Mouse (Mus musculus) kidney, postnatal 10 days (tissue): ENCODE measurements around the gene Poc1a.

Source experiments
- DNase-seq: peaks from one replicate; pipeline ENCODE4 v3.0.0; 2021; ENCODE audit warnings: mixed read lengths

Gene Poc1a

GRCm38 (mm10) chr9:106280808-106281544, at the start of gene Poc1a:
Poc1a (plus strand) TSS chr9:106281061.
- peak; percentile 94 for DNase-seq

- DNase-seq: no peak
Measured at GRCm38 (mm10) chr9:106231220-106231619, 49.6 kb upstream of the Poc1a start.

GRCm38 (mm10) chr9:106231816-106232215, 49.0 kb upstream of the Poc1a start:
- no peak for DNase-seq

GRCm38 (mm10) chr9:106232956-106233355, 47.9 kb upstream of the Poc1a start:
- DNase-seq: no peak

- no peak for DNase-seq
Measured at GRCm38 (mm10) chr9:106233953-106234352, 46.9 kb upstream of the Poc1a start.

GRCm38 (mm10) chr9:106235194-106235830, 45.5 kb upstream of the Poc1a start:
- no peak for DNase-seq

- DNase-seq: peak; percentile 53
Measured at GRCm38 (mm10) chr9:106236156-106236817, 44.6 kb upstream of the Poc1a start.

GRCm38 (mm10) chr9:106236818-106237211, 44.0 kb upstream of the Poc1a start:
- no peak for DNase-seq

- no peak for DNase-seq
Measured at GRCm38 (mm10) chr9:106237401-106237800, 43.5 kb upstream of the Poc1a start.

GRCm38 (mm10) chr9:106237878-106238277, 43.0 kb upstream of the Poc1a start:
- no peak for DNase-seq

GRCm38 (mm10) chr9:106241541-106242164, 39.2 kb upstream of the Poc1a start:
- DNase-seq: peak; percentile 48

- peak; percentile 78 for DNase-seq
Measured at GRCm38 (mm10) chr9:106242813-106243488, 37.9 kb upstream of the Poc1a start.

GRCm38 (mm10) chr9:106249550-106249949, 31.3 kb upstream of the Poc1a start:
- no peak for DNase-seq

- no peak for DNase-seq
Measured at GRCm38 (mm10) chr9:106250245-106250644, 30.6 kb upstream of the Poc1a start.

- no peak for DNase-seq
Measured at GRCm38 (mm10) chr9:106251066-106251465, 29.8 kb upstream of the Poc1a start.

- DNase-seq: no peak
Measured at GRCm38 (mm10) chr9:106254001-106254400, 26.9 kb upstream of the Poc1a start.

GRCm38 (mm10) chr9:106258412-106258811, 22.4 kb upstream of the Poc1a start:
- no peak for DNase-seq

- DNase-seq: no peak
Measured at GRCm38 (mm10) chr9:106258990-106259389, 21.9 kb upstream of the Poc1a start.

- no peak for DNase-seq
Measured at GRCm38 (mm10) chr9:106261058-106261457, 19.8 kb upstream of the Poc1a start.

- no peak for DNase-seq
Measured at GRCm38 (mm10) chr9:106261491-106261890, 19.4 kb upstream of the Poc1a start.

GRCm38 (mm10) chr9:106262075-106262474, 18.8 kb upstream of the Poc1a start:
- no peak for DNase-seq

GRCm38 (mm10) chr9:106263381-106263924, 17.4 kb upstream of the Poc1a start:
- no peak for DNase-seq
